Mouse (Mus musculus): ENCODE results near the gene Ksr2. TPM values are rescaled to one million over a fixed set of nuclear protein-coding genes. Genes with fewer than 3 reads are reported as not detected.
"Not testable (repeated sequence)": the region's sequence is repeated elsewhere in the genome, so short reads cannot be mapped to it uniquely, and the experiment has no call there.

The Ksr2 gene
- total RNA-seq, 4 experiments from 2014 or later, result 0.05 to 0.17 (median 0.09) TPM

GRCm38 (mm10) chr5:117404671-117405070 lies 9.1 kb upstream of the Ksr2 start:
- not testable (repeated sequence) for DNase-seq (ENCODE audit: low spot score in 2 of 2)

GRCm38 (mm10) chr5:117408216-117408615 lies 5.6 kb upstream of the Ksr2 start:
- no peak for DNase-seq (ENCODE audit: low spot score in 2 of 2)

DNA sequence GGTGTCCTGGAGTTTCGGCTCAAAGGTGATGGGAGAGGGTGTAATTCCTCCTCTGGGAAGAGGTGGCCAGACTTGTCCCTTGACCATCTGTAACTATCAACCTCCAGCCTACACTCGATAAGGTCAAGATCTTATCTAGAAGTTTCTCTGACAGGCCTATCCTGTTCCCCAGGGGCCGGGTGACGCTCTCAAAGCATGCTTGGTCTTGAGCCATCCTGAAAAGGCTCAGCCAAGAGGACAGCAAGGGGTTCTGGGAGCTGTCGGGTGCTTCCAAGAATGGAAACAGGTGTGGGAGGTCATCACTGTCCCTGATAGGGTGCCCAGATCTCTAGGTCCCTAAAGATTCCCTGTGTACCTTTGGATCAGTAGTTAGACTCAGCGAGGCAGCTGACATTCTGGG lies 4.4 kb upstream of the Ksr2 start:
- DNase-seq (ENCODE audit: low spot score in 2 of 2), result no peak

- no peak for DNase-seq (ENCODE audit: low spot score in 2 of 2)
Measured at GRCm38 (mm10) chr5:117414611-117415010, 811 bp downstream of the Ksr2 start.

- no peak for DNase-seq (ENCODE audit: low spot score in 2 of 2)
Measured at GRCm38 (mm10) chr5:117415011-117415912, 1.5 kb downstream of the Ksr2 start.

DNA sequence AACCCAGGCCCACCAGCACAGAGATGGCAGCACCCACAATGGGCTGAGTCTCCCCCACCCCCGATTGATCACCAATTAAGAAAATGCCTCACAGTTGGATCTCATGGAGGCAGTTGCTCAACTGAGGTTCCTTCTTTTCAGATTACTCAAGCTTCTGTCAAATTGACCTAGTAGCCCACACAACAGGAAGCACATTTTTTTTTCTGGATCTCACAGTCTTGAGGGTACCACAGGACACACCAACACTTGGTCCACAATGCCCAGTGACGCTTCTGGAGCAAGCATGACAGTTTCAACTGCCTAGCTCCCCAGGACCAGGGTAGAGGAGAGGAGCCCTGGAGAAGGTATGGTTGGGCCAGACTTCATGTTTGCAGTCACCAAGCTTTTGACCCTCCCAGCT lies 3.6 kb downstream of the Ksr2 start:
- DNase-seq (ENCODE audit: low spot score in 2 of 2), result no peak

DNA sequence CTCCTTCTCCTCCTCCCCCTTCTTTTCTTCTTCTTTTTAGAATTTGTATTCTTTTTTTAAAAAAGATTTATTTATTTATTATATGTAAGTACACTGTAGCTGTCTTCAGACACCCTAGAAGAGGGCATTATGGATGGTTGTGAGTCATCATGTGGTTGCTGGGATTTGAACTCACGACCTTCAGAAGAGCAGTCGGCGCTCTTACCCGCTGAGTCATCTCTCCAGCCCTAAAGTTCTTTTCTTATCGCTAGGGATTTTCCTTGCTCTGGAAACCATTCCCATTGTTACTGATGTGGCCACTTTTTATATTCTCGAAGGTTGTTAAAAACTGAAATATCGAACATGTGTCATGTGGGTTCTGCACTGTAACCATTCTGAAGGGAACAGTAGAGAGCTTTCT lies 19.7 kb downstream of the Ksr2 start:
- DNase-seq (ENCODE audit: low spot score in 2 of 2), result not testable (repeated sequence)

DNA sequence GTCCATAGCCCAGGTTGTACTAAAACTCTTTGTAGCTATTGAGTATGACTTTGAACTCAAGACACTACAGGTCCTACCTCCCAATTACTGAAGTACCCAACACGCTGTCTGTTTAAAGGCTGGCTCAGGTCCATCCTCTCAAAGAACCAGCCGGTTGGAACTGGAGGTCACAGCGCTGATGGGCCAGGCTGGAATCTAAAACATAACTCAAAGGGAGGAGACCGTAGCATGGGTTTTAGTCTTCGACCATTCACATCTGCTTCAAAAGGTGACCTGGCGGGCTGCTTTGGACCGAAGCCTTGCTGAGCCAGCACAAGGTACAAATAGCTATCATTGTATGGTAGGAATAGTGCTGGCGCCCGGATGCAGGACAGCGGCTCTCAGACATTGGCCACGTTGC lies 26.5 kb downstream of the Ksr2 start:
- no peak for DNase-seq (ENCODE audit: low spot score in 2 of 2)

GRCm38 (mm10) chr5:117441242-117441842 lies 27.5 kb downstream of the Ksr2 start:
- DNase-seq (ENCODE audit: low spot score in 2 of 2), result no peak

DNA sequence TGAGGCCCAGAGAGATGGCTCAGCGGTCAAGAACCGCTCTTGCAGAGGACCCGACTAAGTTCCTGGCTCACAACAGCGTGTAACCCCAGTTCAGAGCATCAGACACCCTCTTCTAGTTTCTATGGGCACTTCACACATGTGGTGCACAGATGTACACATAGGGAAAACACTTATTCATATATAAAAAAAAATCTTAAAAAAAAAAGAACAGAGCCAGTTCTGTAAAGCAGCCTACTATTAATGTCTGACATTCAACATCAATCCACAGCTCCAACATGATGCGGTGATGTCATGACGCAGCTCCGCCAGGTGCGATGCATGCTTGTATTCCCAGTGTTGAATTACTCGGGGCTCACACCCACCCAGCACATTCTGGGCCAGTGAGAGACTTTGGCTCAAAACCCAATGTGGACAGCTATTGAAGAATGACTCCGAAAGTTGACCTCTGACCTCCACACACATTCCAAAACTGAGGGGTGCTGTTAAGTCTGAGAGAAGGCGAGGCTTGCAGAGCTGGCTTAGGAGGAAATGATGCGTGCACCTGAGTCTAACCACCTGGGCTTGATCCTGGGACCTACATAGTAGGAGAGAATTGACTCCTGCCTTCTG lies 28.5 kb downstream of the Ksr2 start:
- DNase-seq (ENCODE audit: low spot score in 2 of 2), result no peak

- DNase-seq (ENCODE audit: low spot score in 2 of 2), result no peak
Measured at GRCm38 (mm10) chr5:117443141-117443540, 29.3 kb downstream of the Ksr2 start.

DNA sequence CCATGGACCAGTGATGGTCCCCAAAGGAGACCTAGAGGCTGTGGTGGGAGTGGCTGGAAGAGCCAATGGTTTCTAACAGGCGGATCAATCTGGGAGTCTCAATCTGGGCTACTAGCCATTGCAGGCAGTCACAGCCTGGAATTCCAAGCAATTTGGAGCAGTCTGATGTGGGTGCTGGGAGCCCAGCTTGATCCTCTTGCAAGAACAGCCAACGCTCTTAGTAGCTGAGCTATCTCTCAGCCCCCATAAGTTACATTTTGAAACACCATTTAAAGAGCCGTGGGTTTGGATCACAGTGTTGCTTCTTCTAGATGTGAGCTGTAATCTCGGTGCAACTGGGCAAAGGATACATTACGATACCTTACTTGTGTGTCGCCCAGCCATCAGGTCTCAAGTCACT lies 30.1 kb downstream of the Ksr2 start:
- DNase-seq (ENCODE audit: low spot score in 2 of 2), result no peak

- no peak for DNase-seq (ENCODE audit: low spot score in 2 of 2)
Measured at GRCm38 (mm10) chr5:117447698-117448097, 33.9 kb downstream of the Ksr2 start.

DNA sequence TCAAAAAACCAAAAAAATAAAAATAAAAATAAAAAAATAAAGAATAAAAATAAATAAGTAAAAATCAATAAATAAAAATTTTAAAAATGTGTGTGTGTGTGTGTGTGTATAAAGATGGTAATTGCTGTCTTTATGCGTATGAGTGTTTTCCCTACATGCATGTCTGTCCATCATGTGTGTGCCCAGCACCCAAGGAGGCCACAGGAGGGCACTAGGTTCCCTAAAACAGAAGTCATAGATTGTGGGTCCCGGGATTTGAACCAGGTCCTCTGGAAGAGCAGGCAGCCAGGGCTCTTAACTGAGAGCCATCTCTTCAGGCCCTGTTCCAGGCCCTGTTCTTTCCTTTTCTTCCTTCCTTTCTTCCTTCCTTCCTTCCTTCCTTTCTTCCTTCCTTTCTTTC lies 38.2 kb downstream of the Ksr2 start:
- no peak for DNase-seq (ENCODE audit: low spot score in 2 of 2)

DNA sequence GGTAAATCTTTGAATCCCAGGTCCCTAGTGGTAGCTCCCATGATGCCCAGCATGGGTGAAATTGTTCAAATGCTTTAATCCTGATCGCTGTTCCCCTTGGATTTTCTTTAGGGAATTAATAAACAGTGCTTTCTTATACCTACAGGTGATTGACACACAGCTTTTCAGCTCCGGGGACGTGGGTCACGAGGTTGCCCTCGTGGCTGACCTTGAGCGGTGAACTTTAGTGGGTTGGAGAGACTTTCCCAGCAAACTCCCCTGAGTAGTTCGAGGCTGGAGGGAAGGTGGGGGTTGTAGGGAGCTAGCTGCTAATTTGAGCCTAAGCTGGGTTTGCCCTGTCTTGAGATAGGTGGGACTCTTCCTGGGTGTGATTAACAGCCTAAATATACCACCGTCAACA lies 41.7 kb downstream of the Ksr2 start:
- DNase-seq (ENCODE audit: low spot score in 2 of 2), result no peak

DNA sequence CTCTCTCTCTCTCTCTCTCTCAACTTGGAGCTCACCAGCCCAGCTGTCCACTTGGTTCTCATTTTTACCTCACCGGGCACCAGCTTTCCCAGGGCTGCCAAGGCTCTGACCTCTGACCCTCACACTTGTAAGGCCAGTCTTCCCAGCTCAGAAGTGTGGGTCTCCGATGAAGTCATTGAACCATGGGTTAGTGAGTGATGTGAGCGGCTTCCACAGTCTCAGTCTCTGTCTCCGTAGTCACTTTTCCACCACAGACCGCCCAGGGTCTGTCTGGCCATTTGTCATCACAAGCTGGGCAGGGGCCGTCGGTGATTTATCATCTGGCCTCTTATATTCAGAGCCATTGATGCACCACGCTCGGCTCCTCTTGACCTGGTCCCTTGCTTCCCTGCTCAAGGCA lies 43.3 kb downstream of the Ksr2 start:
- no peak for DNase-seq (ENCODE audit: low spot score in 2 of 2)

DNA sequence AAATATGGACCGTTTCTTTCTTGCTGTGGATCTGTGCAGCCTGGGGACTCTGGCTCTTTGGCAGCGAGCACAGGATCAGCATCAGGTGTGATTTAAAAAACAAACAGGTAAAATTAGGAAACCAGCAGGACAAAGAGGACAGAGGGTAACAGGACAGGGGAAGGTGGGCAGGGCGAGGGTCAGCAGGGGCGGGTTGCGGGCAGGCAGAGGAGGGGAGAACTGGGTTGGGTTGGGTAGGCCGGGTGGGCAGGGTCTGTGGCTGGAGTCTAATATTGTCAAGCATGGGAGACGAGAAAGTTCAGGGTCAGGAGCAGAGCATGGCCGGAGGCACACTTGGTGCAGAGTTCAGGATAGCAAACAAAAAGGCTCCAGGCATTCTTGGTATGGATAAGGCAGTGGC lies 43.8 kb downstream of the Ksr2 start:
- DNase-seq (ENCODE audit: low spot score in 2 of 2), result no peak

DNA sequence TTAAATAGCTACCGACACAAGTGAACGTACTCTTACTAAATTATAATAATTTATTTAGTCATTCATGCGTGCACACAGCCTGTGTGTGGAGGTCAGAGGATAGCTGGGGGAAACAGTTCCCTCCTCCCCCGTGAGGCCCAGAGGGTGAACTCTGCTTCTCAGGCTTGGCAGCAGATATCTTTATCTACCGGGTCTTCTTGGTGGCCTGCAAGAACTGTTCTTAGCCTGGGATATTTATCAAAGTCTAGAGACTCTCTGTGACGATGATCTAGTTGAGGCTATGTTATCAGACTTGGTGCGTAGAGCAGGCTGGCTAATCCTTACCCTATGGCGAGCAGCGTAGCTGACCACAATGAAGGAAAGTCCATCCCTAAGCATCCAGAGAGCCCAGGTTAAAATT lies 45.1 kb downstream of the Ksr2 start:
- DNase-seq (ENCODE audit: low spot score in 2 of 2), result no peak

DNA sequence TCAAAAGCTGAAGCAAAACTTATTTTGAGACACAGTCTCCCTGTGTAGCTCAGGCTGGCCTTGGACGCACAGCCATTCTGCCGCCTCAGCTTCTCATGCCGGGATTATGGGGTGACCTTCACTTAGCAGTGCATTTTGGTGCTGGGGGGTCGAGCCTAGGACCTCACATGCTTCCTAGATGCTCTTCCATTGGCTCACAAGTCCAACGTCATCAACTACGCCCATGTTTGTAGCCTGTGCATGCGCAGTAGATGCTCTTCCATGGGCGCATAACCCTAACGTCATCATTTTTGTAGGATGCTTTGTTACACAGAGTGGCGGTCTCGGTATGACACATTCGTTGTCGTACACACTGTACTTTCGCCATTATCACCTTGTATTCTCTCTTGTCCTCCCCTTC lies 46.5 kb downstream of the Ksr2 start:
- no peak for DNase-seq (ENCODE audit: low spot score in 2 of 2)

DNA sequence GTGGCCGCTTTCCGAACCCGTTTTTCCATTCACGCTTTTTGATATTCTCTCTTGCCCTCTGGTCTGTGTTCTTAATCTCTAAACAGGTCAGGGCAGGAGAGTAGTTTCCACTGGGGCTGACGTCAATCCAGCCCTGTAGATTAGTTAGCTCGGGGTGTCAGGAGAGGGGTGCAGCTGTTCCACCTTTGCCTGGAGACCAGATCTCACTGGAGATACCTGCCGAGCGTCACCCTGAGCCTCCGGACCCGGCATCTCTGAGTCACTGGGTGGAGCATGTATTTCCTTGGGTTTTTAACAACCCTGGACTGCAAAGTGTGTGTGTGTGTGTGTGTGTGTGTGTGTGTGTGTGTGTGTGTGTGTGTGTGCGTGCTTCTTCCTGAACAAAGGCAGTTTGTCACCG lies 53.3 kb downstream of the Ksr2 start:
- DNase-seq (ENCODE audit: low spot score in 2 of 2), result no peak

GRCm38 (mm10) chr5:117468961-117469360 lies 55.2 kb downstream of the Ksr2 start:
- DNase-seq (ENCODE audit: low spot score in 2 of 2), result no peak

GRCm38 (mm10) chr5:117469572-117469971 lies 55.8 kb downstream of the Ksr2 start:
- no peak for DNase-seq (ENCODE audit: low spot score in 2 of 2)

- DNase-seq (ENCODE audit: low spot score in 2 of 2), result no peak
Measured at GRCm38 (mm10) chr5:117481162-117481561, 67.4 kb downstream of the Ksr2 start.

Measured in gastrocnemius, adult 8-10 months (tissue).